Mouse (Mus musculus) neutrophil, adult 5-6 weeks (primary cell): Measurements from ENCODE around the gene Dnajb9. TPM values are rescaled to one million over a fixed set of nuclear protein-coding genes. Genes with fewer than 3 reads are reported as not detected.

ENCODE experiments used
- total RNA-seq: library from RNA; stranded (forward); fragments of 200-1000 nt; gene quantifications from 2 replicates; pipeline ENCODE4 v1.2.3, GENCODE M21; 2017

Dnajb9 gene
- total RNA-seq, 1 experiment from 2014 or later: 56.7 TPM

Other genes with a start within 250 kb of the Dnajb9 start
- 40.8 and 46.0 TPM in 2 replicates for gene Pnpla8, start 11.0 kb upstream of the Dnajb9 start, total RNA-seq
- not detected in 2 replicates for gene Nrcam, start 118.6 kb upstream of the Dnajb9 start, total RNA-seq